Mouse (Mus musculus) MEL-GATA-1-ER (cell line): Measurements from ENCODE around the gene Rccd1.
A peak's percentile ranks its signal among the peaks of the same experiment; 100 is the strongest.

Source experiments
- DNase-seq: peaks from one replicate; pipeline ENCODE4 v3.0.0-alpha.2; 2012; ENCODE audit warnings: low read depth; ENCODE audit errors: extremely low read depth

Rccd1 gene

DNA sequence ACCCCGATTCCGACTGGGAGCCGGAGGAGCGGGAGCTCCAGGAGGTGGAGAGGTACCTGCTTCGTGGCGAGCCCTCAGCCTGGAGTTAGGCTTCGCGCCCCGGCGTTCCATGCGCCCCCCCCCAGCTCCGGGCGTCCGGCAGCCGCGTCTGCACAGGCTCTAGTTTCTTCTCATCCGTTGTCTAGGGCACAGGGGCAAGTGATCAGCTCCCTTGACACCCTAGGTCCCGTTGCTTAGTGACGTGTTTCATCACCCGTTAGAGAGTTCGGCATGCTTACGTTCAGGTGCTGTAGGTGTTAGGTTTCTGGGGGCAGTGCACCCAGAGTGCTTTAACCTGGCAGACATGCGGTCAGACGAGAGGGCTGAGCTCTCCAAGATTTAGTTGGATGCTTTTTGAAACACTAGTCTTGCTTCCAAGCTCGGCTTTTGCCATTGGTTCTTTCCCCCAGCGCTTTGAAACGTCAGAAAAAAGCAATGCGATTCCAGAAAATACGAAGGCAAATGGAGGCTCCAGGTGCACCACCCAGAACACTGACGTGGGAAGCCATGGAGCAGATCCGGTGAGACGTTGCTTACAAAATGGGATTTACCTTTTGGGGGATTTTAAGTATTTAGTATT is 62.8 kb downstream of the Rccd1 start:
- no peak for DNase-seq

DNA sequence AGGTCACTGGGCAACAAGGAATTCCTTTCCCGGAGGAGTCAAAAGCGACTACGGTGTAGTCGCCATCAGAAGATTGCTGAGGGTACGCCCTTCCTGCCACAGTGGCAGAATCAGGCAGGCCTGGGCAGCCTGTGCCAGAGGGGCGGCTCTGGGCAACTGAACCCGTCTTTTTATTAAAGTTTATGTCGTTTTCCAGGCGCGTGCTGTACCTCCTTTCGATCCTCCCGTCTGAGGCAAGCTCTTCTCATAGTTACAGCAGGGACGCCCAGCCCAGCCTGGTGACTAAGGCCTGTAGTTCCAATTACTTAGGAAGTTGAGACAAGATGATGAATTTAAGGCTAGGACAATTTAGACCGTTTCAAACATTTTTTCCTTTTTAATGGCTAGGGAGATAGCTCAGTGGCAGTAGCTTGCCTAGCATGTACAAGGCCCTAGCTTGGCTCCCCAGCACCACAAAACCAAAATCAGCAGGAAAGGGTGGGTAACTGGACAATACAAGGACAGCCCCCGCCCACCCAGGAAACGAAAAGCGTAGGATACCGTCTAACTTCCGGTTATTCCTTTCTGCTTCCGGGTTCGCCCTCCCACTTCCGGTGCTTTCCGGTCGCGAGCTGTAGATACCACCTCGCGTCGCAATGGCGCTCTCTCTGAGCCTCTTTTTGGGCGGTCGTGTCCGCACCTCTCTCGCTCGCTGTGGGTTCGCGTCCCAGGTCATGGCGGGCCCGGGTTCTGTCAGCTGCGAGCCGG is 63.5 kb downstream of the Rccd1 start, which contains the start of gene Ngrn:
Gene Ngrn (plus strand): TSS at position 591 of the 747 bp plus-strand sequence.
- peak; percentile 73 for DNase-seq

DNA sequence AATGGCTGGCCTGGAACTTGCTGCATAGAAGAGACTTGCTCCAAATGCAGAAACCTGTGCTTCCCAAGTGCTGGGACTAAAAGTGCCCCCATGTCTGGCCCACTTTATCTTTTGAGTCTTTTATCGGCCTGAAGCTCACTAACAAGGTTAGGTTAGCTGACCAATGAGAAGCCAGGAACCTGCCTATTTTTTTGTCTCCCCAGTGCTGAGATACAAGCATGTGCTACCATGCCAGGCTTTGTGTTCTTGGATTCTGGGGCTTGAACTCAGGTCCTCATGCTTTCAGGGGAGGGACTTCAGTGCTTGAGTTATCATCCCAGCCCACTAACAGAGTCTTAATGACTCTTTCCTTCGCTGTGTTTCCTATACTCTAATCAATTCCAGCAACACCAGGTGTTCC is 66.5 kb downstream of the Rccd1 start:
- DNase-seq: no peak

DNA sequence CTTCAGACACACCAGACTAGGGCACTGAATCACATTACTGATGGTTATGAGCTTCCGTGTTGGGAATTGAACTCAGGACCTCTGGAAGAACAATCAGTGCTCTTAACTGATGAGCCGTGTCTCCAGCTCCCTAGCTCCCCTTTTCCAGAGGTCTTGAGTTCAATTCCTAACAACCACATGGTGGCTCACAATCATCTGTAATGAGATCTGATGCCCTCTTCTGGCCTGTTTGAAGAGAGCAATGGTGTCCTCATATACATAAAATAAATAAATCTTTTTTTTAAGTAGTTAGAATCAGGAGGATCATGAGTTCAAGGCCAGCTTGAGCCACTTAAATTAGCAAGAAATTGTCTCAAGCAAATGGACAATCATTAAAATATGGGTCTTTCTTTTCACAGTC is 68.3 kb downstream of the Rccd1 start:
- DNase-seq: no peak

DNA sequence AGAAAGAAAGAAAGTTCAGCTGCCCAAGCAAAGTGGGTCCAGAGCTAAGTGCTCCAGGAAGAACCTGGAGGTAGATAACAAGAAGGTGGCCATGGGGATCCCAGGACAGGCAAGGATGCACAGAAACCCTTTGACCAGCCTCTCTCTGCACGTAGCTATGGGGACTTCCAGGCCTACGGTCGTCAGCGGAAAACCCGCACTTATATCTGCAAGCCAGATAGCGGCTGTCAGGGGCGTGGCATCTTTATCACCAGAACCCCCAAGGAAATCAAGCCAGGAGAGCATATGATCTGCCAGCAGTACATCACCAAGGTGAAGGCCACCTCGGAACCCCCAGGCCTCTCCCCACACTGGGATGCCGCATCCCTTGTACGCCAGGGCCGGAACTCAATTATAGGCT is 71.4 kb downstream of the Rccd1 start:
- DNase-seq: no peak

DNA sequence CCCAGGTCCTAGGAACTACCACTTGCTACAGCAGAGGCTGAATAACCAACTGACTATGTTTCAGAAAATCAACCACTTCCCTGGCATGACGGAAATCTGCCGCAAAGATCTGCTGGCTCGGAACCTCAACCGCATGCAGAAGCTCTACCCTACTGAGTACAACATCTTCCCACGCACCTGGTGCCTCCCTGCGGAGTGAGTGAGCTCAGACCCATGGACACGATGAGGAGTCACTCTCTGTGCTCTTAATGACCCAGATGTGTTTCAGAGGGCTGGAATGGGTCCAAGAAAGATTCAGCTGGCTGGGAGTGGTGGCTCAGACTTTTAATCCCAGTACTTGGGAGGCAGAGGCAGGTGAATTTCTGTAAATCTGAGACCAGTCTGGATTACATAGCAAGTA is 71.8 kb downstream of the Rccd1 start:
- DNase-seq: no peak

DNA sequence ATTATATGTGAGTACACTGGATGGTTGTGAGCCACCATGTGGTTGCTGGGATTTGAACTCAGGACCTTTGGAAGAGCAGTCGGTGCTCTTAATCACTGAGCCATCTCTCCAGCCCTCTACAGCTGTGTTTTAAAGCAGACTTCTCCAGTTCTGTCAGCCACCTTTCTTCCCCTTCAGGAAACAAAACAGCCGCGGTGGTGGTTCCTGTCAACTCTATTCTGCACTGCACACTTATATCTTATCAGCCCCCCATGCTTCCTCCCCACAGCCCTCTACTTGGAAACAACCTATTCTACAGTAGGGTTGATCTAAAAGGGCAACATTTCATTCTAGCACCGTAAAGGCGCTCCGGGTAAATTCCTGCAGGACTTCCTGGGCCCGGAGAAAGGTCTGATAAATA is 77.4 kb downstream of the Rccd1 start:
- peak; percentile 68 for DNase-seq

DNA sequence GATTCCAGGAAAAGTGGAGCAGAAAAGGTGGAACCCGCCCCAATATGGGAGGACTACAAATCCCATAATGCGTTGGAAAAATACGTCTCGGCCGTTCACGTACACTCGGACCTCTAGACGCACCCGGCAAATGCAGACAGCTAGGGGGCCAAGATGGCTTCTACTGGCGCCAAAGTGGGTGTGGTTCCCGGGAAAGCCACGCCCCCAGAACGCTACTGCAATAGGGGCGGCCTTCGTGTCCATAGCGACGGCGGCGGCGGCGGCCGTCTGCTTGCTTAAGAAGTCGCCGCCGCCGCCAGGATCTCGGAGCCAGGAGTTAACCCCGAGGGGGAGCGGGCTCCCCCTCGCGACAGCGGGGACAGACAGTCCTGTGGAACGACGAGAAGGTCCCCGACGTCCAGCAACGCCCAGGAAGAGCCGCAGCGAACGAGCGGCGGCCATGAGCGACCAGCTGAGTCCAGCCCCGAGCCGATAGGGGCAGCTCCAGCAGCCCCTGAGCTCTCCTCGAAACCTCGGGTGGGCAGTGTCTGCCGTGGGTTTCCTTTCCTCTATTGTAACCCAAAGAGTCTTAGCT is 78.0 kb downstream of the Rccd1 start, which contains the start of gene Ttll13:
Gene Ttll13 (plus strand): TSS at position 229 of the 574 bp plus-strand sequence.
- DNase-seq: peak; percentile 92

DNA sequence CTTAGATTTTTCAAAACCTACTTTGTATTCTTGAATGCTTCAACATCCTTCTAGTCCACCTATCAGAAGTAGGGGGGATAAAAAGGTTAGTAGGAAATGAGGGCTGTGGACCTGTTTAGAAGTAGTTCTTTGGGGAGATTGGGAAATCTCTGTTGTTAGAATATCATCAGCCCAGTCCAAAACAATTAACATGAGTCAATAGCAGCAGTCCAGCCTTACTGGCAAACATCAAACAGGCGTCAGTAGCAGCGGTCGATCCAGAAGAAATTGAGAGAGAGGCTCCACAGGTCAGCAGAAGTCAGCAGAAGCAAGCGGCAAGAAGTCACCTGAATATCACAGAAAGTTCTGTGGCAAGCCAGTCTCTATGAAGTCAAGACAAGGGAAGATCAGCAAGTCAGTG is 79.4 kb downstream of the Rccd1 start:
- DNase-seq: no peak
